Mouse (Mus musculus): ENCODE measurements around the gene Pea15a. TPM values are rescaled to one million over a fixed set of nuclear protein-coding genes. Genes with fewer than 3 reads are reported as not detected.

The Pea15a gene
- polyA plus RNA-seq, 1 experiment from 2014 or later, result 350 TPM

DNA sequence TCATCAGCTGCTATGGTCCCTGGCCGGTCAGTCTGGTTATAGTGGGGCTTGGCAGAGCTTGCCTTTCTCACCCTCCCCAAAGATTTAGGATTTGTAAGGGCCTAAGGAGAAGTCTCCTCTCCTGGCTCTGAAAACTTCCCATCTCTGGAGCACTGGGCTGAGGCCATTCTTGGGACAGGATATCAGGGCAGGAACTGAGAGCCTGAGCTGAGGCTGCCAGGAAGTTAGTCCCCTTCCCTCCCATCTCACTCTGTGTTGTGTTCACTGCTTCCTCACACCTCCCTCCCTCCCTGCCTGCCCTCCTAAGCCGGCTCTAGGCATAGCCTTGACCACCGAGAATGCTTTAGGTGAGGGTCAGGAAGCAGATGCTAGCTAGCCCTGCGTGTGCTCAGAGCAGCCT, 3.0 kb downstream of the Pea15a start:
- H3K36me3 ChIP-seq, result peaks cover 19% of the 10 kb centered on the region
- H3K9me3 ChIP-seq, result no peaks in the 10 kb centered on the region
- peak overlapping the region; percentile 73 for H3K4me3 ChIP-seq
- peak overlapping the region; percentile 95 for H3K4me2 ChIP-seq (replicated peaks)
- H3K9ac ChIP-seq (replicated peaks), result peak overlapping the region; percentile 92
- peak overlapping the region; percentile 95 for H3K27ac ChIP-seq (replicated peaks)
- no peaks in the 10 kb centered on the region for H3K27me3 ChIP-seq
- 6% methylated on average over 4 of the region's 4 CpGs for WGBS
- peaks cover 79% of the 10 kb centered on the region for H3K4me1 ChIP-seq
- ATAC-seq (ENCODE audit: low FRiP score, low read depth), result no peak

DNA sequence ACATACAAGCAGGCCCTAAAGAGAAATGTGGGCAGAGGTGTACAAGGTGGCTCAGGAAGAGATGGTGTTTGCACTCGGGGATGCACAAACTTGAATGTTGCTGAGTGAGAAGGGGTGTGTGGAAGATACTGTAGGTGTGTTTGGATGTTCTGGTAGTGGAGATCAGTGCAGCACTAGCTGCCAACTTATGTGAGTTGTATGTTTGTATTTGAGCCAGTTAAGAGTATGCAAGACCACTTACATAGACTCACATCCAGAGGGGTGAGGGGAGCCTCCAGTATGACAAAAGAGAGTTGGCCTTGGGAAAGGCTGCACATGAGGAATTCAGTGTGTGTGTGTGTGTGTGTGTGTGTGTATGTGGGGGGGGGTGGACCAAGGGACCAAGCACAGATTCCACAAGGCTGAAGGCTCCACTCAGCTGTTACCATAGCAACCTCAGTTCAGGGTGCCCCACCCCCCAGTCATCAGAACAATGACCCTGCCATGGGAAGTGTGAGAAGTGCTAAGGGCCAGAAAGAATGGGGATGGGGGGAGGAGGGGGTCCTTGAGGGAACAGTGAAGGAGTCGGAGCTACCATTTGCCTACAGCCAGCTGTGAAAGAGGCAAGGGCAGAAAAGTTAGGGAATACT, 3.6 kb downstream of the Pea15a start:
- peak overlapping the region; percentile 95 for H3K4me2 ChIP-seq (replicated peaks)
- peak overlapping the region; percentile 95 for H3K27ac ChIP-seq (replicated peaks)
- 4% methylated on average over 2 of the region's 2 CpGs for WGBS
- peak; percentile 64 for ATAC-seq (ENCODE audit: low FRiP score, low read depth)
- H3K4me1 ChIP-seq, result peaks cover 81% of the 10 kb centered on the region
- peak overlapping the region; percentile 73 for H3K4me3 ChIP-seq
- H3K9ac ChIP-seq (replicated peaks), result peak overlapping the region; percentile 92
- no peaks in the 10 kb centered on the region for H3K27me3 ChIP-seq
- no peaks in the 10 kb centered on the region for H3K9me3 ChIP-seq
- peaks cover 24% of the 10 kb centered on the region for H3K36me3 ChIP-seq

DNA sequence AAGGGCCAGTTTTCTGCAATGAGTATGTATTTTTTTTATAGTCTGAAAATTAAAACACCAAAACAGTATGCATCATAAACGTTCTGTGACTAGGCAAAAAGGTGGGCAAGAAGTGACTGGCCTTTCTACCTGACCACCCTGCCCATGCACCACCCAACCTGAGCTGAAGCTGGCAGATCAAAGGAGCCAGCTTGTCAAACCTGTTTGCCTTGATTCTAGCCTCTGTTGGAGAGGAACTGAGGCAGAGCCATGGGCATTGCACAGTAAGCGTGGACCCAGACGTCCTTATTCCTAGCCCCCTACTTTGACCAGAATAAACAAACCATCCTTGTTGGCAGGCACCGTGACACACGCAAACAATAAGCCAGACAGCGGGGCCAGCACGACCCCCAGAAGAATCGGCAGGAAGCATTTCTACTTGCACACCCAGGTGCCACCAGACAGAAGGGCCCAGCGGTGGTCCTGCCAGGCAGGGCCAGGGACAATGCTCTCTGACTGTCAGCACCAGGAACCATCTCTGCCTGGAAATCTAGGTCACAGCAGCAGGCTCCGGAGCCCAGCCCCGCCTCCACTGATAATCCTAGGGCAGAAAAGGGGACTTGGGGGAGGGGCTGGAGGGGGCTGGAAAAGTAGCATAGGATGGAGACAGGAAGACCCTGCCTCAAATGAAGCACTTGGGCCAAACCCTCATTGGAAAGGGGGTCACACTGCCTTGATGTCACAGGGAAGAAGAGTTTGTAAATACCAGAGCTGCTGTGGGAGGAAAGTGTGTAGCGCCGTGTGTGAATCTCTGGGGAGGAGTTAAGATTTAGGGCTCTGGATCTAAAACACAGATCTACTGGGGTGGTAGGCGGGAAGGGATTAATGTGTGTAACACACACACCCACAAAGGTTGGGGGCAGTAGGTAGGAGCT, 4.4 kb downstream of the Pea15a start:
- peak overlapping the region; percentile 28 for H3K4me3 ChIP-seq
- peak overlapping the region; percentile 95 for H3K4me2 ChIP-seq (replicated peaks)
- H3K36me3 ChIP-seq, result peaks cover 32% of the 10 kb centered on the region
- no peaks in the 10 kb centered on the region for H3K27me3 ChIP-seq
- peak overlapping the region; percentile 95 for H3K27ac ChIP-seq (replicated peaks)
- H3K9me3 ChIP-seq, result no peaks in the 10 kb centered on the region
- peak; percentile 20 for ATAC-seq (ENCODE audit: low FRiP score, low read depth)
- H3K9ac ChIP-seq (replicated peaks), result peak overlapping the region; percentile 50
- 3% methylated on average over 14 of the region's 14 CpGs for WGBS
- peaks cover 77% of the 10 kb centered on the region for H3K4me1 ChIP-seq

DNA sequence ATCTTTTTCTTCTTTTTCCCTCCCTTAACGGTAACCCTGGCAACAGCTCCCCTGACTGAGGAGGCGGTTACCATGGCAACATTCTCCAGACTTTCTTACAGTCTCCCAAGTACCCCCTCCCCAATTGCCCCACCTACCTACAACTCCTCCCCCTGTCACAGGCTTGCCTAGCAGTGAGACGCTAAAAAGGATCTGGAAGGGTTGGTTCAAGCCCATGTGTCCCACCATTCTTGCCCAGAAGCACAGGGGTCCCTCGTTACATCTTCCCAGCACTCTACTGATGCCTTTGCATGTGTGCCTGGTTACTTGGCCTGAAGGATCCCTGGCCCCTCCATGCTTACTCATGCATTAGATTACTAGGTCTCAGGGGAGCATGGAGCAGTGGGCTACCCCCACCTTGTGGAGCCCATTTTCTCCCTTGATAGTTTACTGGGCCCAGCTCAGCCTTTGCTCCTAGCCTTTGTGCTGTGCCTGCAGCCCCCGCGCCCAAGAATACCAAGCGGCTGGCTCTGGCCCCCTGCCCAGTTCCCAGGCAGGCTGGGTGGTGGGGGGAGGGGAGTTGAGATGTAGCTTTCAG, 5.6 kb downstream of the Pea15a start:
- H3K9ac ChIP-seq (replicated peaks), result peak overlapping the region; percentile 16; the same call in 1 of the 2 replicates
- peak; percentile 53 for ATAC-seq (ENCODE audit: low FRiP score, low read depth)
- peak overlapping the region; percentile 7 for H3K4me3 ChIP-seq
- peaks cover 45% of the 10 kb centered on the region for H3K36me3 ChIP-seq
- 15% methylated on average over 7 of the region's 7 CpGs for WGBS
- no peaks in the 10 kb centered on the region for H3K9me3 ChIP-seq
- H3K4me1 ChIP-seq, result peaks cover 70% of the 10 kb centered on the region
- no peaks in the 10 kb centered on the region for H3K27me3 ChIP-seq
- peak overlapping the region; percentile 95 for H3K4me2 ChIP-seq (replicated peaks)
- H3K27ac ChIP-seq (replicated peaks), result peak overlapping the region; percentile 95

DNA sequence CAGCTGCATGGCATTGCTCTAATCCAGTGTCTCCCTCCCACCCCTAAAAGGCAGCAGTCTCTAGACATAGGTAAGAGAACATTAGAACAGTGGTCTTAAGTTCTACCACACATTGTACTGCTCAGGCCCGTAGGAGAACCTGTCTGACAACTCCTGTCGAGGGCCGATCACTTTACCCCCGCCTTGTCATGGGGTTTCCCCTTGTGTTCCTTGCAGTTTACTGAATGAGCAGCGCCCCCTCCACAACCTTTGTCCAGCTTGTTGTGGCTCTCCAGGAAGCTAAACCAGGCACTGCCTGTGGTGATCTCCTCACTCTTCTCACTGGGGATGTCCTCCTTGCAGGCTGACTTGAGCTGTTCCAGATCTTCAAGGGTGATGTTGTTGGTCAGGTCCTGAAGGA, 6.4 kb downstream of the Pea15a start:
- WGBS, result 79% methylated on average over 5 of the region's 5 CpGs
- H3K9ac ChIP-seq (replicated peaks), result no peak overlapping the region
- H3K4me1 ChIP-seq, result peaks cover 62% of the 10 kb centered on the region
- peak overlapping the region; percentile 95 for H3K27ac ChIP-seq (replicated peaks)
- H3K36me3 ChIP-seq, result peaks cover 49% of the 10 kb centered on the region
- H3K4me2 ChIP-seq (replicated peaks), result peak overlapping the region; percentile 95
- H3K9me3 ChIP-seq, result no peaks in the 10 kb centered on the region
- no peak for ATAC-seq (ENCODE audit: low FRiP score, low read depth)
- H3K27me3 ChIP-seq, result no peaks in the 10 kb centered on the region
- peak overlapping the region; percentile 5; the same call in 1 of the 2 replicates for H3K4me3 ChIP-seq

DNA sequence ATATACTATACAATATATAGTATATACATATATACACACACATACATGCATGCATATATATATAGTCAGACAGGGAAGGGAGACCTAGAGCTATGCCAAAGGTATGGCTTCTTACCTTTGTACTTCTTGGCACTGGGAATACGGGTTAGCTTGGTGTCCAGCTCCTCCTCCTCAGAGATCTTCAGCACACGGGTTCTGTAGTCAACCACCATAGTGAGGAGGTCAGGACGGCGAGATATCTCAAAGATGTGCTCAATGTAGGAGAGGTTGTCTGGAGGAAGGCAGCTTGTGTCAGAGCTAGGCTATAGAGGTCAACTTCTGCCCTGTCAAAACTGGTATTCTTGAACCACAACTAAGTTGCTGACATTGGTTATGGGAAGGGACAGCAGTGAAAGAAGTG, 7.6 kb downstream of the Pea15a start:
- no peak overlapping the region for H3K4me2 ChIP-seq (replicated peaks)
- no peaks in the 10 kb centered on the region for H3K27me3 ChIP-seq
- no peak for ATAC-seq (ENCODE audit: low FRiP score, low read depth)
- H3K27ac ChIP-seq (replicated peaks), result no peak overlapping the region
- H3K4me1 ChIP-seq, result peaks cover 56% of the 10 kb centered on the region
- H3K9ac ChIP-seq (replicated peaks), result no peak overlapping the region
- WGBS, result 91% methylated on average over 4 of the region's 4 CpGs
- H3K36me3 ChIP-seq, result peaks cover 61% of the 10 kb centered on the region
- no peak overlapping the region for H3K4me3 ChIP-seq
- H3K9me3 ChIP-seq, result no peaks in the 10 kb centered on the region

DNA sequence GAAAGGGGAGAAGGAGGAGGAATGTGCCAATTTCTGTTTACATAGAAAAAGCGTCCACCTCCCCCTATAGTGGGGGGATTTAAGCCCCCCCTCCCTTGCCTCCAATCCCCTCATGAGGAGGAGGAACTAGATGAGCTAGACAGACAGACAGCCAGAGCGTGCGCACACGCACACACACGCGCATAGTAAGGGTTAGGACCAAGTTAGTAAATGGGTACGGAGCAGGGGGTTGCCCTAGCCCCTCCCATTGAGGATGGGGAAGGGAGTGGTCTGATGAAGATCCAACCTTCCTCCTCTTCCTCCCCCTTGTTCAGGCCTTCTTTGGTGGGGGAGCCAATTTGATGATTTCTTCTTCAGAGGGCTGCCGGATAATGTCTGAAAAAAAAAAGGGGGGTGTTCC, 8.3 kb downstream of the Pea15a start:
- Histone ChIP-seq H3K36me3 (peaks cover 67% of the 10 kb centered on the region), H3K9me3 (no peaks in the 10 kb centered on the region), H3K4me3 (no peak overlapping the region), H3K27me3 (no peaks in the 10 kb centered on the region), H3K9ac (replicated peaks) (no peak overlapping the region), H3K27ac (replicated peaks) (peak overlapping the region; percentile 61), H3K4me1 (peaks cover 49% of the 10 kb centered on the region), H3K4me2 (replicated peaks) (no peak overlapping the region)
- 87% methylated on average over 8 of the region's 8 CpGs for WGBS
- ATAC-seq (ENCODE audit: low FRiP score, low read depth), result no peak

DNA sequence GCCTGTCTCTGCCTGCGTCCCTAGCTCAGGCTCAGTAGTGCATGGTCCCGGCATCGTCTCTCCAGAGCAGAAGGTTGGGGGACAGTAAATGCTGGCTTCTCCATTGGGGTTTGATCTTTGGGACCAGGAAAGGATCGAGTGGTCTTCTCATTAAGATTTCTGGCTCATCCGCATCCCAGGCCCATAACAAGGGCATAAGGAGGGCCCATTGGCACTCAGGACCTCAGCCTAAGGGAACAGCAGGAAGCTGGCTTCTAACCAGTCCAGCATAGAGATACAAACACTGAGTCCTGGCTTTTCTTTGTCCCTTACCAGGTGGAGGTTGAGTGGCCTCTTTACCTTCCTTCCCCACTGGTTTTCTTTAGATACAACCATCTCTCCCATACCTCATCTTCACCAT, 8.8 kb downstream of the Pea15a start:
- no peak for ATAC-seq (ENCODE audit: low FRiP score, low read depth)

DNA sequence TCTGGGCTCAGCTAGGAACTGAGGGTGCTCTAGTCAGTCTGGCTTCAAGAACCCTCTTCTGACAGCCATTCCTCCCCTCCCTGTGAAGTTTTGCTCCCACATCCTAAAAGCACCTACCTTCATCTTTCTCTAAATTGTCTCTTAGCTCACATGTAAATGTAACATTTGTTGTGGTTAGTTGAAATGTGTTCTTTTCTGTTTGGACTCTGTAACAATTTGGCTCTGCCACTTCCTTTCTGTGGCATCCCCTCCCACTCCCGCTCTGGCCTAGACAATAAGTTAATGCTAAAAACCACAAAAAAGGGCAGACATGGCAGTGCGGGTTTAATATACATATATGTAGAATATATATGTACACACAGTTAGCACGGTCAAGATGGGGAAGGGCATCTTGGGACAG, 9.5 kb downstream of the Pea15a start:
- H3K36me3 ChIP-seq, result peaks cover 74% of the 10 kb centered on the region
- no peak overlapping the region for H3K9ac ChIP-seq (replicated peaks)
- H3K4me1 ChIP-seq, result peaks cover 37% of the 10 kb centered on the region
- H3K4me2 ChIP-seq (replicated peaks), result no peak overlapping the region
- no peak overlapping the region for H3K27ac ChIP-seq (replicated peaks)
- no peaks in the 10 kb centered on the region for H3K27me3 ChIP-seq
- no peak for ATAC-seq (ENCODE audit: low FRiP score, low read depth)
- H3K4me3 ChIP-seq, result no peak overlapping the region
- WGBS, result 85% methylated on average over 3 of the region's 3 CpGs
- no peaks in the 10 kb centered on the region for H3K9me3 ChIP-seq

More for the DNA sequence above, 8.8 kb downstream of the Pea15a start:
- no peaks in the 10 kb centered on the region for H3K9me3 ChIP-seq
- H3K9ac ChIP-seq (replicated peaks), result no peak overlapping the region
- H3K27me3 ChIP-seq, result no peaks in the 10 kb centered on the region
- peaks cover 67% of the 10 kb centered on the region for H3K36me3 ChIP-seq
- H3K4me3 ChIP-seq, result no peak overlapping the region
- peaks cover 44% of the 10 kb centered on the region for H3K4me1 ChIP-seq
- no peak overlapping the region for H3K4me2 ChIP-seq (replicated peaks)
- peak overlapping the region; percentile 61 for H3K27ac ChIP-seq (replicated peaks)
- WGBS, result 82% methylated on average over 5 of the region's 5 CpGs

DNA sequence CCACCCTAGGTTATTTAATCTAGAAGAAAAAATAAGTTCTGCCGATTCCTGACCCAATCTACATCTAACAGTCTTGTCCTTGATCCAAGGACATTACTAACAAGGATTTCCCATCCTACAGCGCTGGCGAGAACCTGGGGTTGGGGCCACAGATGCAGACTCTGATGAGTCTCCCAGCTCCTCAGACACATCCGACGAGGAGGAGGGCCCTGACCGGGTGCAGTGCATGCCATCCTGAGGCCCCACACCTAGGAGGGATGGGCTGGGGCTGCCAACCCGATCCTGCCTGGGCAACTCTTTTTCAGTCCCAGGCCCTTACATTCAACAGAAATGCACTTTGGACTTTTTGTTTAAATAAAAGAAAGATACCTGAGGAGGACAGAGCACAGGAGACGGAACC, 12.2 kb downstream of the Pea15a start:
- Histone ChIP-seq H3K36me3 (peaks cover 84% of the 10 kb centered on the region), H3K27ac (replicated peaks) (0 out of 2 replicates have a peak overlapping the region, but pooled peaks have one; percentile 56), H3K4me3 (no peak overlapping the region), H3K4me2 (replicated peaks) (no peak overlapping the region), H3K9me3 (no peaks in the 10 kb centered on the region), H3K27me3 (no peaks in the 10 kb centered on the region), H3K4me1 (peaks cover 10% of the 10 kb centered on the region; the same call in 1 of the 2 replicates), H3K9ac (replicated peaks) (0 out of 2 replicates have a peak overlapping the region, but pooled peaks have one; percentile 20)
- 83% methylated on average over 8 of the region's 8 CpGs for WGBS
- ATAC-seq (ENCODE audit: low FRiP score, low read depth), result no peak

DNA sequence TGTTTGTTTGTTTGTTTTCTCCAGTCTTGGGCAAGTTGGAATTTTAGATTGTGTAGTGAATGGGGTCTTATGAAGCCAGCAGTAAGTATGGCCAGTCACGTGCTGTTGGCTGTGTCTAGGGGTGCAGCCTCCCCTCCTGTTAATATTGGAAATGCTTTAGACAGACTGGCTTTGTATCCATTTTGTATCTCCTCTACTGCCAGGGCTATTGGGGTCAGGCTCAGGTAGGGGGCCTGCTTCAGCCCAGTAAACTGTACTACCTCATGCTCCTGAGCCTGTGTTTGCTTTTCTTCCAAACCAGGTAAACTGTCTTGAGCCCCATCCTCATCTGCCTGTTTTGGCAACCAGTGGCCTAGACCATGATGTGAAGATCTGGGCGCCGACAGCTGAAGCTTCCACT, 14.4 kb downstream of the Pea15a start:
- Histone ChIP-seq H3K36me3 (peaks cover 83% of the 10 kb centered on the region), H3K9me3 (no peaks in the 10 kb centered on the region), H3K4me3 (no peak overlapping the region), H3K27me3 (no peaks in the 10 kb centered on the region), H3K4me2 (replicated peaks) (no peak overlapping the region), H3K27ac (replicated peaks) (no peak overlapping the region), H3K4me1 (peaks cover 5% of the 10 kb centered on the region; the same call in 1 of the 2 replicates), H3K9ac (replicated peaks) (no peak overlapping the region)
- WGBS, result 91% methylated on average over 3 of the region's 3 CpGs
- ATAC-seq (ENCODE audit: low FRiP score, low read depth), result no peak

DNA sequence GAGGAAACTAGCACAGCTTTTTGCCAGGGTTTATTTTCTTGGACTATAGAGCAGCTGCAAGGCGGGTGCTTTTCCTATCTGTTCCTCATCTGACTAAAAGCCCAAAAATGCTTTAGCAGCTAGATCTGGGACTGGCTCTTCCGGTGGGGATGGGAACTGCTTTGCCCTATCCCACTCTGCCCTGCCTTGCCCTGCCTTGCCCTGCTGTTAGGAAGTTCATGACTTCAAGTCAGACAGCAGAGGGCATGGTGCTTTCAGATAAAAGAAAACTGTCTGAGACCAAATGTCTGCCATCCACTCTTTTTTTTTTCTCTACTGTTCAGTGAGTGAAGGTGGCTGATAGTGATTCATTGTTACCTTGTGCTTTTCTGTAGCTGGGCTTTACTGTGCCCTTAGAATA, 15.0 kb downstream of the Pea15a start:
- peaks cover 5% of the 10 kb centered on the region; the same call in 1 of the 2 replicates for H3K4me1 ChIP-seq
- no peaks in the 10 kb centered on the region for H3K9me3 ChIP-seq
- H3K27me3 ChIP-seq, result no peaks in the 10 kb centered on the region
- H3K9ac ChIP-seq (replicated peaks), result no peak overlapping the region
- H3K4me2 ChIP-seq (replicated peaks), result no peak overlapping the region
- H3K4me3 ChIP-seq, result no peak overlapping the region
- H3K36me3 ChIP-seq, result peaks cover 83% of the 10 kb centered on the region
- ATAC-seq (ENCODE audit: low FRiP score, low read depth), result no peak
- WGBS, result 86% methylated on average over 2 of the region's 2 CpGs
- H3K27ac ChIP-seq (replicated peaks), result no peak overlapping the region
